Mouse (Mus musculus): ENCODE results near the gene Tmem97. TPM values are rescaled to one million over a fixed set of nuclear protein-coding genes. Genes with fewer than 3 reads are reported as not detected.
A peak's percentile ranks its signal among the peaks of the same experiment; 100 is the strongest.

Tmem97 gene
- polyA plus RNA-seq, 1 experiment from 2014 or later = 68.2 TPM

DNA sequence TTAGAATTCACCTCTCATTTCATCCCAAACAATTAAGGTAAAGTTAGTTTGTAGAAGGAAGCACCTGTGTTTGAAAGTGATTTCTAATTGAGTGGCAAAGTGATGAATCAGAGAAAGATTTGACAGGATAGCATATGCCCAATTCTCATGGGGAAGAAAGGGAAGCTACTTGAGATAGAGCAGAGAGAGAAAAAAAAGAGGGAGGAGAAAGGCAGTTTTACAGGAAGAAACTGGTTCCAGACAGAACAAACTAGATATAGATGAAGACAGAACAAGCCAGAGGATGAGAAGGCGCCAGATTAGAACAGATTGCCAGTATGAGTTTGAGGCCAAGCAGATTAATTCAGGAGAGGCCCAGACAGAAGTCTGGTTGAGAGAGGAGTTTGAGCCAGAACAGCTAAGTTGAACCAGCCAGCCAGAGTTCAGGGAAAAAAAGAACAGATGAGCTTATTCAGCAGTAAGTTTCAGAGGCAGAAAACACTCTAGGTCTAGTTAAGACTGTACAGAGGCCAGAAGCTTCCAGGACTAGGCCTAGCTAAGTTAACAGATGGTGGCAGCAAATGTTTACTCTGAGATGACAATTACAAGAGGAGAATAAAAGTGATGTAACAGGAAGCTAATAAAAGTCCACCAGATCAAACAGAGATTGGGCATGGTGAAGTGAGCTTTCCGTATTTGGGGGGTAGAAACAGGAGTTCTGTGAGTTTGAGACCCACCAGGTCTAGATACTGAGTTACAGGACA lies 2.7 kb downstream of the Tmem97 start:
- Histone ChIP-seq H3K27ac (replicated peaks) (no peak overlapping the region), H3K9ac (ENCODE audit: low read length) (no peak overlapping the region), H3K4me2 (replicated peaks; ENCODE audit: low read depth) (no peak overlapping the region), H3K27me3 (ENCODE audit: control insufficient read depth, insufficient read depth, low read length) (no peaks in the 10 kb centered on the region), H3K36me3 (ENCODE audit: control insufficient read depth, insufficient read depth, low read length) (no peaks in the 10 kb centered on the region), H3K4me3 (ENCODE audit: low read depth, low read length) (no peak overlapping the region), H3K9me3 (ENCODE audit: control insufficient read depth, low read length) (no peaks in the 10 kb centered on the region), H3K4me1 (replicated peaks; ENCODE audit: control insufficient read depth, insufficient read depth) (0 out of 2 replicates have a peak, but pooled peaks cover 2% of the 10 kb centered on the region)
- no peak for ATAC-seq (ENCODE audit: low FRiP score, low TSS enrichment)
- no peak for TF ChIP-seq CTCF (IDR thresholded peaks at IDR 0.05; ENCODE audit: low read depth)
- TF ChIP-seq EP300 (optimal IDR thresholded peaks at IDR 0.05) = no peak
- 70% methylated on average over 2 of the region's 2 CpGs for WGBS
- DNase-seq (ENCODE audit: low spot score) = no peak

DNA sequence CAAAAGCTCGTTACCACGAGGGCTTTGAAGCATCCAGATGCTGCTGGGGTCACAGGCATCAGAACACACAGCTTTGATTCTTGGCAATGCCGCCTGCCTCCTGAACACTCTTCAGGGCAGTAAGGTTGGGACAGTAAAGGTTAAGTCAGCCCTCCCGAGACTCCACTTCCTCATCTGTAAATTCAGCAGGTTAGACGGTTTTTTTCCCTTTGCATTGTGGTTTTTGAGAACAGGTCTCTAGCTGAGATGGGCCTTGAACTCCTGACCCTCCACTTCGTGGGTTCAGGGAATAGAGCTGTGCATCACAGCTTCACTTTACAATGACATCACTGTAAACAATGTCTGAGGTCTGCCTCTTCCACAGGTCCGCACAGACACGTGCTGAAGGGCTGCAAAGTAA lies 5.4 kb downstream of the Tmem97 start:
- DNase-seq (ENCODE audit: low spot score) = no peak
- H3K4me3 ChIP-seq (ENCODE audit: low read depth, low read length) = no peak overlapping the region
- H3K4me1 ChIP-seq (replicated peaks; ENCODE audit: control insufficient read depth, insufficient read depth) = 0 out of 2 replicates have a peak, but pooled peaks cover 2% of the 10 kb centered on the region
- 53% methylated on average over 8 of the region's 8 CpGs for WGBS
- no peak overlapping the region for H3K27ac ChIP-seq (replicated peaks)
- no peak overlapping the region for H3K4me2 ChIP-seq (replicated peaks; ENCODE audit: low read depth)
- H3K9ac ChIP-seq (ENCODE audit: low read length) = no peak overlapping the region
- H3K27me3 ChIP-seq (ENCODE audit: control insufficient read depth, insufficient read depth, low read length) = no peaks in the 10 kb centered on the region
- TF ChIP-seq EP300 (optimal IDR thresholded peaks at IDR 0.05) (no peak), CTCF (IDR thresholded peaks at IDR 0.05; ENCODE audit: low read depth) (no peak)
- H3K9me3 ChIP-seq (ENCODE audit: control insufficient read depth, low read length) = no peaks in the 10 kb centered on the region
- ATAC-seq (ENCODE audit: low FRiP score, low TSS enrichment) = no peak
- 0 out of 2 replicates have a peak, but pooled peaks cover 1% of the 10 kb centered on the region for H3K36me3 ChIP-seq (ENCODE audit: control insufficient read depth, insufficient read depth, low read length)

DNA sequence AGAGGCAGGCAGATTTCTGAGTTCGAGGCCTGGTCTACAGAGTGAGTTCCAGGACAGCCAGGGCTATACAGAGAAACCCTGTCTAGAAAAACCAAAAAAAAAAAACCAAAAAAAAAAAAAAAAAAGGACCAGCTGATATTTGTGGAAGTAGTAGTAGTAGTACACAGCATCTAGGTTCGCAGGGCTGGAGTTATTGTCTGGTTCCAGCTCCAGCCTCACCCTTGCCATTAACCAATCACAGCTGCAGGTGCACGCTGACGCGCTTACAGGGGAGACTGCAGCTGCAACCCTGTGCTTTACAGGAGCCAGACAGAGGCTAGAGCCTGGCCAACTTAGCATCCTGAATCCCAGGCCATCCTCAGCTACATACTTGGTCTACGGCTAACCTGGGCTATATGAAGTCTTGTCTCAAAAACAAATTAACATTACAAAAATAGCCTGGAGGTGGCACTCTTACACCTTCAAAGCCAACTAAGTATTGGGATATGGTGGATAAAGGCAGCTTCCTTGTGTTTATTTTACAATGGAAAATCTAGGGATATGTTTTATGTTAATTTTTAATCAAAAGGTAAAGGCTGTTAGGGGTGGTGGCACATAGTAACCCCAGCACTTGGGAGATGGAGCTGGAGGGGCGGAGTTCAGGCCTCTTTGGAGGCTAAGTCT lies 6.0 kb downstream of the Tmem97 start:
- H3K9me3 ChIP-seq (ENCODE audit: control insufficient read depth, low read length) = no peaks in the 10 kb centered on the region
- no peak overlapping the region for H3K9ac ChIP-seq (ENCODE audit: low read length)
- H3K4me1 ChIP-seq (replicated peaks; ENCODE audit: control insufficient read depth, insufficient read depth) = 0 out of 2 replicates have a peak, but pooled peaks cover 2% of the 10 kb centered on the region
- H3K4me3 ChIP-seq (ENCODE audit: low read depth, low read length) = no peak overlapping the region
- H3K36me3 ChIP-seq (ENCODE audit: control insufficient read depth, insufficient read depth, low read length) = peaks cover 5% of the 10 kb centered on the region; the same call in 1 of the 2 replicates
- TF ChIP-seq EP300 (optimal IDR thresholded peaks at IDR 0.05) (no peak), CTCF (IDR thresholded peaks at IDR 0.05; ENCODE audit: low read depth) (peak; percentile 46)
- H3K27me3 ChIP-seq (ENCODE audit: control insufficient read depth, insufficient read depth, low read length) = no peaks in the 10 kb centered on the region
- DNase-seq (ENCODE audit: low spot score) = no peak
- no peak overlapping the region for H3K4me2 ChIP-seq (replicated peaks; ENCODE audit: low read depth)
- ATAC-seq (ENCODE audit: low FRiP score, low TSS enrichment) = no peak
- WGBS = 90% methylated on average over 7 of the region's 7 CpGs
- H3K27ac ChIP-seq (replicated peaks) = no peak overlapping the region

DNA sequence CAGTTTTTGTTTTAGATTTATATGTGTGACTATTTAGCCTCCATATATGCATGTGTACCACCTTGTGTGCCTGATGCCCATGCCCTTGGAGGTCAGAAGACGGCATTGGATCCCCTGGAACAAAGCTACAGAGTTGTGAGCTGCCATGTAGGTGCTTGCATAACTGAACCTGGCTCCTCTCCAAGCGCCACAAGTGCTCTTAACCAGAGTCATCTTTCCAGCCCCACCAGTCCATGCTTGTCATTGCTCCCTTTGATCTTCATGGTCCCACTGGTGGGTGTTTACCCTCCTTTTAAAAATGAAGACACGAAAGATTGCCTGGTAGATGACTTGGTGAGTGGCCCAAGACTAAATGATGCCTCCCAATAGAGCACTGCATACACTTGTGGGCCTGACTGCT lies 10.2 kb downstream of the Tmem97 start:
- DNase-seq (ENCODE audit: low spot score) (no peak), ATAC-seq (ENCODE audit: low FRiP score, low TSS enrichment) (no peak)
- peaks cover 7% of the 10 kb centered on the region for H3K36me3 ChIP-seq (ENCODE audit: control insufficient read depth, insufficient read depth, low read length)
- H3K4me3 ChIP-seq (ENCODE audit: low read depth, low read length) = no peak overlapping the region
- no peaks in the 10 kb centered on the region for H3K4me1 ChIP-seq (replicated peaks; ENCODE audit: control insufficient read depth, insufficient read depth)
- no peaks in the 10 kb centered on the region for H3K27me3 ChIP-seq (ENCODE audit: control insufficient read depth, insufficient read depth, low read length)
- no peak for TF ChIP-seq CTCF (IDR thresholded peaks at IDR 0.05; ENCODE audit: low read depth)
- no peak for TF ChIP-seq EP300 (optimal IDR thresholded peaks at IDR 0.05)
- no peak overlapping the region for H3K9ac ChIP-seq (ENCODE audit: low read length)
- H3K4me2 ChIP-seq (replicated peaks; ENCODE audit: low read depth) = no peak overlapping the region
- H3K27ac ChIP-seq (replicated peaks) = no peak overlapping the region; the same call in 1 of the 2 replicates
- no peaks in the 10 kb centered on the region for H3K9me3 ChIP-seq (ENCODE audit: control insufficient read depth, low read length)
- WGBS = 68% methylated on average over 3 of the region's 3 CpGs

DNA sequence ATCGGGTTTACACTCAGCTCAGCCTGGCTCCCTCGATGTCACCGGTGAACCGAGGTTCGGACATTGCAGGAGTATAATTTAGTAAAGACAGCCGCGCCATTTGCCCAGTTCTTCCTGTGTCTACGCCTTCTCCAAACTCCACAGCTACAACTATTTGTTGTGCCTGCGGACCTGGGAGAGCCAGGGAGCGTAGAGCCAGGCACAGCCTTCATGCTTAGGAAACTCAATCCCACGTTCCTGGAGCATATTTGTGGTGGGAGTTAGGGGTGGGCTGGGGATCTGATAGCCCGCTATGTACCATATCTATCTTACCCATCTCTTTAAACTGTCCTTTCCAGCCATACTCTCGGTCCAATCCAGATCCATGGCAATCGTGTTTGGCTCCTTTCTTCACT lies 13.9 kb downstream of the Tmem97 start:
- H3K27me3 ChIP-seq (ENCODE audit: control insufficient read depth, insufficient read depth, low read length) = no peaks in the 10 kb centered on the region
- peak overlapping the region; percentile 74 for H3K4me3 ChIP-seq (ENCODE audit: low read depth, low read length)
- ATAC-seq (ENCODE audit: low FRiP score, low TSS enrichment) = no peak; the same call in 1 of the 2 replicates
- no peaks in the 10 kb centered on the region for H3K4me1 ChIP-seq (replicated peaks; ENCODE audit: control insufficient read depth, insufficient read depth)
- no peaks in the 10 kb centered on the region for H3K9me3 ChIP-seq (ENCODE audit: control insufficient read depth, low read length)
- TF ChIP-seq CTCF (IDR thresholded peaks at IDR 0.05; ENCODE audit: low read depth) (no peak), EP300 (optimal IDR thresholded peaks at IDR 0.05) (no peak)
- whole genome bisulfite sequencing = under 1% methylated on average over 14 of the region's 14 CpGs
- no peak for DNase-seq (ENCODE audit: low spot score)
- peak overlapping the region; percentile 93 for H3K27ac ChIP-seq (replicated peaks)
- H3K9ac ChIP-seq (ENCODE audit: low read length) = peak overlapping the region; percentile 87
- peaks cover 7% of the 10 kb centered on the region for H3K36me3 ChIP-seq (ENCODE audit: control insufficient read depth, insufficient read depth, low read length)
- peak overlapping the region; percentile 79 for H3K4me2 ChIP-seq (replicated peaks; ENCODE audit: low read depth)

Data from stomach, postnatal 0 days (tissue).